Mouse (Mus musculus) frontal cortex, postnatal 10 days (tissue): ENCODE results near the gene Ogg1.

Experiments used
- DNase-seq, 2 experiments: peaks; one replicate each; pipeline ENCODE4 v3.0.0; 2022; ENCODE audit warnings: low spot score in 2 of 2, mixed read lengths in 1 of 2

Ogg1 gene

DNA sequence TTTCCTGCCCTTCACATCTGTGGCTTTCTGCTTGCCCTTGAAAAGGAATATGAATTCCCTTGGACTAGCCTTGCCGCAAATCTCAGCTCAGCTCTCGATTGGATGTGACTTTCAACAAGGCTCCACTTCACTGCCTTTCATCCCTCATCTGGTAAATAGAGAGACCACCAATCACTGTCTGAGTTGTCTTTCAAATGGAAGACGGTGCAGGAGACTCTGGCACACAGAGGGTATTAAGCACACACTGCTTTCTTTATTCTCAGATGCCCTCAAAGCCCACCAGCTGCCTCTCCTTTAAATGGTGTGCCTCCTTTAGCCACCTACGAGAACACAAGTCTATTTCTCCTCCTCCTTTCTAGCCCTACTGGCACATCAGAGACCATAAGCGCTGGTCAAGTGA lies 41.8 kb downstream of the Ogg1 start:
- DNase-seq = no peak

DNA sequence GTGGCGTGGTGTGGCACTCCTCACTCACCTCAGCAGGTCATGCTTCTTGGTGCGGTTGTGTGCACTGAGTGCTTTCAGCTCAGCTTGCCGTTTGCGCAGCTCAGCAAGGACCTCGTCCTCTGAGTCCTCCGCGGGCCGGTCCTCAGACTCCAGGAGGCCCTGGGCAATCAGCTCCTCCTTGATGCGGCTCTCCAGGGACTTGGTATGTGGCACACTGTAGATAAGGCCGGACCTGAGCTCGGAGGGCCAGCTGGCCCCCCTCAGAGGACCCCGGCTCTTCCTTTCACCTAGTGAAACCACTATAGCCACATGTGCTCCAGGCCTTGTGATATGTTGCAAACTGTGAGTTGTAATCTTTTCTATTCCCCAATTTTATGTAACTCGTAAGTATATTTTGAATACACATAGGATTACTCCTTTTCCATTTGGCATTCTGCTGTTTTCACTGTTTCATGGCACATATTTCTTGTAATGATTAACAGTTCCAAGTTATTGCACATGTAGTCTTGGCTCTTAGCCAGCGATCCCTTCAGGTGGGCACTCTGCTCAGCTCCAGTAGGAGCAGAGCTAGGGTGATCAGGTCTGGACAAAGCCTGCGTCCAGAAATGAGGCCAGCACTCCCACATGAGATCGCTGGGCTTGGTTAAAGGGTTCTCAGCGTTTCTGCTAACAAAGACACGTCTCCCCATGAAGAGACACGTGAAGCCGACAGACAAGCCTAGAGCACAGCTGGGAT lies 43.6 kb downstream of the Ogg1 start:
- DNase-seq = no peak

DNA sequence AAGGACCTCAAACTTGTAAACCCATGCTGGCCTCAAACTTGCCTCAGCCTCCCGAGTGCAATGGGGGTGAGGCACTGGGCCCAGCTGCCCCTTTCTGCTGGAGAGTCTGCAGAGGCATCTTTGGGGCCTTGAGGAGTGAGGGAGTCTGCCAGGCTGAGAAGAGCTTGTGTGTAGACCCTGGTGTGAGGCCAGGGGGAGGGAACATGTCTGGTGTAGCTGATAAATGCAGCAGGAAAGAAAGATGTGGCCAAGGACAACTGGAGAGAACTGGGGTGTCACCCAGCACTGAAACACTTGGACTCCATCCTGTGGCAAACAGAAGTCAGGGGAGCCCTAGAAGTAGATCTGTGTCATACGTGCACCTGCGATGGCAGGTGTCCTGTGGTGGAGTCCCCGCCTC lies 46.7 kb downstream of the Ogg1 start:
- DNase-seq = no peak

DNA sequence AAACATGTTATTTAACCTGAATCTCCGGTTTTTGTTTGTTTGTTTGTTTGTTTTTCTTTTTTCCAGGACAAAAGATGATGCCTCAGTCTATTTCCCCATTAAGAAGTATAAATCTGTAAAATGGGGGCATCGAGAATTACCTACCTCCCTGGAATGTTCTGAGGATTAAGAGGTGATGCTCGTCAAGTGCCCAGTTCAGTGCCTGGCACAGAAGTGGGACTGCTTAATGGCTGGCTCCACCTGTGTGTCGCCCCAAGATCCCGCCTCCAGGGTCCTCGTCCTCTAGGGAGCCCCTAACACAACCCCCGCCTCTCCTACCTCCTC lies 50.4 kb downstream of the Ogg1 start:
- no peak for DNase-seq

DNA sequence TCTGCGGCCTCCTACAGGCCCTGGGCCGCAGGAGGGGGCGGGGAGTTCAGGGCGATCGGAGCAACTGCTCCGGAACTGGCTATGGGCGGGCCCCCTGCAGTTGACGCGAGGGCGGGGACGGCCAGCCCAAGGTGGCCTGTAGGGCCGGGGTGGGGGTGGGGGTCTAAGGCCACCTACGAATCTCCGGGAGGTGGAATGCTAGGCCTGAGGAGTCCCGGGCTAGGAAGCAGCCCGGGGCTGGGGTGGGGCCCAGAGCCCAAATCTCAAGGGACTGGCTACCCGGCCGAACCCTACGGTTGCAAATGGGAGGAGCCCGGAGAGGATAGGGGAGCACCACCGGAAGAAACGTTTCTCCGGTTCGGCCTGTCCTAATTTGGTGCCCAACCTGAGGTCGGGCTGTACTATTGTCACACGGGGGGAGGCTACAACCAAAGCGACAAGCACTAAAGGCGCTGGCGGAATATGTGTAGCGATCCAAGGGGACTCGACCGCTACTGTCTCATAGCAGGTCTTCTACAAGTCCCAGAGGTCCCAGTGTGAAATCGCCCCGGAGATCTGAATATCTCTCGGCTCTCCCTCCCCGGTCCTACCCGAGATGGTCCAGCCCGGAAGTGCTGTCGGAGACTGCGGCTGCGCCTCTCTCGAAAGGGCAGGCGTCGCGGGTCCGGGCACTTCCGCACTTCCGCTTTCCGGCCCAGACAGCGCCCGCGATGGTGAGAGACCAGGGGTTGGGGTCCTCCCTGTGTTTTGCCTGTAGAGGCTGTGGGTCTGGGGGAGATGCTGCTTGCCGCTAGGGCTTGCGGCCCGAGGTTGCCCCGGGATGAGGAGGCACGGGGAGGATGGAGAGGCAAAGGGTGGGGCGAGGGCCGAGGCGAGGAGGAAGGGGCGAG lies 51.0 kb downstream of the Ogg1 start, which contains the start of the genes Tada3 and Arpc4:
Tada3 (minus strand) TSS at position 388 of the 890 bp plus-strand sequence.
Arpc4 (plus strand) TSS at position 620 of the 890 bp plus-strand sequence.
- peak; percentile 87 to 89 for DNase-seq

DNA sequence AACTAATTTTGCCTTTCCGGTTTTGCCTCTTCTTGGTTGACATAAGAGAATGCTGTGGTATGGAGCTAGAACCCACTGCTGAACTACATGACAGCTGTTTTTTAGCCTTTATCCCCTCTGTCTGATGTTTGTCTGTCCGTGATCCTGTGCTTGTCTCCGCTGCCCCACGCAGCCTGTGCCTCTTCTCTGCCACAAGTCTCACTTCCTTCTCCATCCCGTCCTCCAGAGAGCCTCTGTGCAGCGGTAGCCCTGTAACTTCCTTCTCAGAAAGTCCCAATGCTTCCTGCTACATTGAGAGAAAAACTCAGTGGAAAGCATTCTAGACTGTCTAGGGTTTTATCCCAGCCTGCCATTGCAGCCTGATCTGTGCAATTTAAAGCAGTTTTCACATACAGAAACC lies 52.5 kb downstream of the Ogg1 start:
- no peak for DNase-seq

DNA sequence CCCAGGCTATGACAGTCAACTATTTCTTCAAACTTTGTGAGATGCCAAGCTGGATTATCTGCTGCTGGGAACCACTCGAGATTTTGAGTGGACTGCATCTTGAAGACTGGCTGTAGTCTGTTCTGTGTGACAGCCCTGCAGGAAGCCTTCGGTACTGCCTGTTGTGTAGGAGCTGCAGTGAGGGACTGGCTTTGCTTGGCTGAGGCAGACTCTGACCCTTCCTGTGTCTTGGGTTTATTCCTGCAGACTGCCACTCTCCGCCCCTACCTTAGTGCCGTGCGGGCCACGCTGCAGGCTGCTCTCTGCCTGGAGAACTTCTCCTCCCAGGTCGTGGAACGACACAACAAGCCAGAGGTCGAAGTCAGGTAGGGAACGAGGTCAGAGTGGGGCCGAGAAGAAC lies 53.7 kb downstream of the Ogg1 start:
- DNase-seq = no peak

DNA sequence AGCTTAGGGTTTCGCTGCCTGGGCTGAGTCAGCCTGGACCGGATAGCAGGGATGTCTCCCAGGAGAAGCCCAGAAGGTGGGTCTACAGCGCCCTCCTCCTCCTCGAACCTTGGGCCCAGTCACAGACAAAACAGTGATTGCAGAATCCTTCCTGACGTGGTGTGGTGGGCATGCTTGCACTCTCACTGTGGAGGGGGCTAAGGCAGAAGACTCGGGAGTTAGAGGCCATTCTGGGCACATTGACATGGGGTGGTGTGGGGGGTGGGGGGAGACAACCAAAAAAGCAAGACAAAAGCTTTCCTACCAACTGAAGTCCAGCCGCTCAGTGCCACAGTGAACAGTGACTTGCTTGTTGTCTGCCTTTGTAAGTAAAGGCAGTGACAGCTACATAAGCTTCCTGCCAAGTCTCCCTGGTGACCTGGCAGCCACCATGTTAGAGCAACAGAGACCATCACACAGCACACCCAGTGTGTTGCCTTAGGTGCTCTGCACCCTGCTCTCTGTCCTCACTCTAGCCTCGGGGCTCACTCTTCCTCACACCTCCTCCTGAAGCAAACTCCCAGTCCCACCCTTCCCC lies 57.7 kb downstream of the Ogg1 start:
- DNase-seq = peak in 1 of 2 experiments; percentile 32
